In the genomic region with DNA sequence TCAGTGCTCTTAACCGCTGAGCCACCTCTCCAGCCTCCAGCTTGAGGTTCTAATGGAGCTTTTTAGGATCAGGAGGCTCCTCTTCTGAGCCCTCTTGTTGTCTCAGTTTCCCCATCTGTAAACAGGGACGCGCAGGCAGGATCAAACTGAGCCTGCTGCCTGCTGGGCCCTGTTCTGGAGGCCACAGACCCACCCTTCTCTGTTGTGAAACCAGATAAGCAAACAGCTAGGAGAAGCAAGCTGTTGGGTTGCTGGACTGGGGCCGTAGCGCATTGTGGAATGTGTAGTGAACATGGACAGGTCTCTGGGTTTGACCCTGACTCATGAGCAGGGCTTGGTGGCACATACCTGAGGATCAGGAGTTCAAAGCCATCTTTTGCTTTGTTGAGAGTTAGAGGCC, we compare ENCODE assay signal across 17 mouse cellular contexts. TPM values are rescaled to one million over a fixed set of nuclear protein-coding genes. Genes with fewer than 3 reads are reported as not detected.
DNase-seq lines count a peak whose midpoint lies in the region; ATAC-seq and TF ChIP-seq lines count a peak whose summit lies in the region.
"Had no signal": no experiment of that assay in that cellular context is flagged by ENCODE, and none has a peak within 500 bp of the region (broad histone marks: within the 10 kb centered on the region; RNA-seq: fewer than 3 reads in every experiment).

No protein-coding gene starts in this region.

- 73% methylated on average over 5 of the region's 5 CpGs for WGBS in heart, embryonic 10.5 days
- 69% methylated on average over 5 of the region's 5 CpGs for WGBS in lung, embryonic 14.5 days
- 45% methylated on average over 5 of the region's 5 CpGs for WGBS in liver, embryonic 11.5 days

- H3K36me3 ChIP-seq in heart, embryonic 10.5 days = peaks cover 22% of the 10 kb centered on the region
- H3K36me3 ChIP-seq in lung, embryonic 14.5 days (ENCODE audit: insufficient read depth) = peaks cover 17% of the 10 kb centered on the region; the same call in 1 of the 2 replicates
- H3K36me3 ChIP-seq in liver, embryonic 11.5 days (ENCODE audit: control insufficient read depth, insufficient read depth, low read length) = no peaks in the 10 kb centered on the region

- no peak for TF ChIP-seq CTCF in lung, embryonic 14.5 days (IDR thresholded peaks at IDR 0.05; ENCODE audit: low read depth)

- no peak for DNase-seq in heart, embryonic 10.5 days (ENCODE audit: low spot score)
- no peak for DNase-seq in heart, postnatal 4 days
- DNase-seq in lung, embryonic 14.5 days = no peak
- DNase-seq in lung, postnatal 10 days = no peak
- DNase-seq in liver, embryonic 11.5 days (ENCODE audit: low spot score) = no peak
- no peak for DNase-seq in left cerebral cortex, postnatal 14 days (ENCODE audit: low spot score in 2 of 2)
- DNase-seq in layer of hippocampus, postnatal 10 days (ENCODE audit: low spot score in 2 of 2) = no peak
- DNase-seq: cerebellum, adult 9-11 months; embryo, embryonic 11 days; kidney, adult 18-20 months; right cerebral cortex, adult 18-20 months; spleen, adult 18-20 months had no signal

- no peaks in the 10 kb centered on the region for H3K9me3 ChIP-seq in heart, embryonic 10.5 days
- H3K9me3 ChIP-seq in lung, embryonic 14.5 days (ENCODE audit: low read depth, low read length) = no peaks in the 10 kb centered on the region
- no peaks in the 10 kb centered on the region for H3K9me3 ChIP-seq in liver, embryonic 11.5 days (ENCODE audit: control insufficient read depth, low read length)
- H3K9me3 ChIP-seq: forebrain, embryonic 13.5 days; hindbrain, embryonic 13.5 days; midbrain, embryonic 15.5 days had no signal

- H3K9ac ChIP-seq in lung, embryonic 14.5 days = no peak overlapping the region
- H3K9ac ChIP-seq in liver, embryonic 11.5 days (ENCODE audit: low read depth, low read length) = peak overlapping the region; percentile 15; the same call in 1 of the 2 replicates
- H3K9ac ChIP-seq: forebrain, embryonic 13.5 days; hindbrain, embryonic 13.5 days; midbrain, embryonic 15.5 days had no signal

- H3K4me2 ChIP-seq in lung, embryonic 14.5 days = no peak overlapping the region
- H3K4me2 ChIP-seq in liver, embryonic 11.5 days = peak overlapping the region; percentile 19; the same call in 1 of the 2 replicates
- H3K4me2 ChIP-seq: forebrain, embryonic 13.5 days; hindbrain, embryonic 13.5 days; midbrain, embryonic 15.5 days had no signal

- no peak for ATAC-seq in lung, embryonic 14.5 days (ENCODE audit: insufficient read depth)
- peak; percentile 81 for ATAC-seq in liver, embryonic 11.5 days (replicated peaks; ENCODE audit: low FRiP score)
- ATAC-seq in megakaryocyte-erythroid progenitor cell, adult 5-6 weeks (replicated peaks; ENCODE audit: low FRiP score, low TSS enrichment, poor library complexity, severe bottlenecking) = peak; percentile 53
- ATAC-seq: activated CD4-positive, CD25-positive, alpha-beta regulatory T cell, adult 4 months; forebrain, embryonic 13.5 days; midbrain, embryonic 15.5 days had no signal

- peak overlapping the region; percentile 64; the same call in 1 of the 2 replicates for H3K27ac ChIP-seq in heart, embryonic 10.5 days
- H3K27ac ChIP-seq in lung, embryonic 14.5 days (ENCODE audit: low read depth) = 0 out of 2 replicates have a peak overlapping the region, but pooled peaks have one; percentile 21
- H3K27ac ChIP-seq in liver, embryonic 11.5 days (ENCODE audit: low read depth, low read length) = peak overlapping the region; percentile 9; the same call in 1 of the 2 replicates
- H3K27ac ChIP-seq: forebrain, embryonic 13.5 days; hindbrain, embryonic 13.5 days; midbrain, embryonic 15.5 days had no signal

- peaks cover 82% of the 10 kb centered on the region for H3K4me1 ChIP-seq in heart, embryonic 10.5 days
- H3K4me1 ChIP-seq in lung, embryonic 14.5 days (ENCODE audit: insufficient read depth) = peaks cover 21% of the 10 kb centered on the region
- peaks cover 43% of the 10 kb centered on the region for H3K4me1 ChIP-seq in liver, embryonic 11.5 days (replicated peaks; ENCODE audit: control insufficient read depth, insufficient read depth, low read length)

- no peaks in the 10 kb centered on the region for H3K27me3 ChIP-seq in heart, embryonic 10.5 days (ENCODE audit: insufficient read depth, poor library complexity, severe bottlenecking)
- H3K27me3 ChIP-seq in lung, embryonic 14.5 days (ENCODE audit: insufficient read depth, low read length) = no peaks in the 10 kb centered on the region
- H3K27me3 ChIP-seq in liver, embryonic 11.5 days (replicated peaks; ENCODE audit: control insufficient read depth, insufficient read depth, low read length) = no peaks in the 10 kb centered on the region
- H3K27me3 ChIP-seq: hindbrain, embryonic 13.5 days; midbrain, embryonic 15.5 days had no signal

- no peak overlapping the region for H3K4me3 ChIP-seq in heart, embryonic 10.5 days
- no peak overlapping the region for H3K4me3 ChIP-seq in lung, embryonic 14.5 days (ENCODE audit: low read depth, low read length)
- H3K4me3 ChIP-seq in liver, embryonic 11.5 days (ENCODE audit: low read depth, low read length) = no peak overlapping the region
- H3K4me3 ChIP-seq: forebrain, embryonic 13.5 days; hindbrain, embryonic 13.5 days; midbrain, embryonic 15.5 days had no signal

- intact Hi-C loops in left cerebral cortex, postnatal 14 days (cut with DNase I) = no loop called here

RNA-seq across cellular contexts. Expression of a gene that starts 28.7 kb away (rescaled TPM):
- 47.1 and 55.5 TPM in 2 replicates for polyA plus RNA-seq in heart, embryonic 10.5 days (2016; fragmentation: Nextera tagmentation; extraction: Ambion mirVana)
- 10 to 100 TPM; 45.4 to 46.0 TPM for total RNA-seq in heart, postnatal 4 days (2021)
- 41.2 and 46.5 TPM in 2 replicates for polyA plus RNA-seq in lung, embryonic 14.5 days (2014; fragmentation: Nextera tagmentation; extraction: Ambion mirVana)
- 11.1 and 11.9 TPM in 2 replicates for polyA plus RNA-seq in liver, embryonic 11.5 days (2014; fragmentation: Nextera tagmentation; extraction: Ambion mirVana)
- 9.0 and 16.3 TPM in 2 replicates for total RNA-seq in megakaryocyte-erythroid progenitor cell, adult 5-6 weeks (2014; fragmentation: Nextera tagmentation)
- 13.8 TPM in 2 replicates for total RNA-seq in megakaryocyte-erythroid progenitor cell, adult 5-6 weeks (2017)
- 10 to 100 TPM; 20.0 to 21.0 TPM for total RNA-seq in left cerebral cortex, postnatal 14 days (2021)
- total RNA-seq in layer of hippocampus, postnatal 10 days (2021) = 10 to 100 TPM; 22.6 to 26.3 TPM

RNA-seq across cellular contexts. Expression of a gene that starts 56.7 kb away (rescaled TPM):
- 121 and 170 TPM in 2 replicates for polyA plus RNA-seq in heart, embryonic 10.5 days (2016; fragmentation: Nextera tagmentation; extraction: Ambion mirVana)
- 100 to 1,000 TPM; 151 to 169 TPM for total RNA-seq in heart, postnatal 4 days (2021)
- polyA plus RNA-seq in lung, embryonic 14.5 days (2014; fragmentation: Nextera tagmentation; extraction: Ambion mirVana) = 235 and 256 TPM in 2 replicates
- polyA plus RNA-seq in liver, embryonic 11.5 days (2014; fragmentation: Nextera tagmentation; extraction: Ambion mirVana) = 276 and 295 TPM in 2 replicates
- 3,260 and 3,361 TPM in 2 replicates for total RNA-seq in megakaryocyte-erythroid progenitor cell, adult 5-6 weeks (2014; fragmentation: Nextera tagmentation)
- 3,030 and 3,103 TPM in 2 replicates for total RNA-seq in megakaryocyte-erythroid progenitor cell, adult 5-6 weeks (2017)
- 100 to 1,000 TPM; 117 to 120 TPM for total RNA-seq in left cerebral cortex, postnatal 14 days (2021)
- 100 to 1,000 TPM; 155 to 179 TPM for total RNA-seq in layer of hippocampus, postnatal 10 days (2021)

RNA-seq across cellular contexts. Expression of a gene that starts 56.8 kb away (rescaled TPM):
- 7.6 and 8.6 TPM in 2 replicates for polyA plus RNA-seq in heart, embryonic 10.5 days (2016; fragmentation: Nextera tagmentation; extraction: Ambion mirVana)
- total RNA-seq in heart, postnatal 4 days (2021) = 10 to 100 TPM; 12.9 to 13.4 TPM
- 6.4 and 6.6 TPM in 2 replicates for polyA plus RNA-seq in lung, embryonic 14.5 days (2014; fragmentation: Nextera tagmentation; extraction: Ambion mirVana)
- 6.1 and 6.7 TPM in 2 replicates for polyA plus RNA-seq in liver, embryonic 11.5 days (2014; fragmentation: Nextera tagmentation; extraction: Ambion mirVana)
- 5.1 and 12.6 TPM in 2 replicates for total RNA-seq in megakaryocyte-erythroid progenitor cell, adult 5-6 weeks (2014; fragmentation: Nextera tagmentation)
- 6.3 and 7.9 TPM in 2 replicates for total RNA-seq in megakaryocyte-erythroid progenitor cell, adult 5-6 weeks (2017)
- 10 to 100 TPM; 31.1 to 40.6 TPM for total RNA-seq in left cerebral cortex, postnatal 14 days (2021)
- total RNA-seq in layer of hippocampus, postnatal 10 days (2021) = 10 to 100 TPM; 36.5 to 40.4 TPM

RNA-seq across cellular contexts. Expression of a gene that starts 57.6 kb away (rescaled TPM):
- 19.1 and 21.6 TPM in 2 replicates for polyA plus RNA-seq in heart, embryonic 10.5 days (2016; fragmentation: Nextera tagmentation; extraction: Ambion mirVana)
- total RNA-seq in heart, postnatal 4 days (2021) = 10 to 100 TPM; 34.8 to 39.6 TPM
- polyA plus RNA-seq in lung, embryonic 14.5 days (2014; fragmentation: Nextera tagmentation; extraction: Ambion mirVana) = 20.7 and 22.2 TPM in 2 replicates
- 11.8 and 12.0 TPM in 2 replicates for polyA plus RNA-seq in liver, embryonic 11.5 days (2014; fragmentation: Nextera tagmentation; extraction: Ambion mirVana)
- total RNA-seq in megakaryocyte-erythroid progenitor cell, adult 5-6 weeks (2014; fragmentation: Nextera tagmentation) = 30.2 and 47.7 TPM in 2 replicates
- total RNA-seq in megakaryocyte-erythroid progenitor cell, adult 5-6 weeks (2017) = 6.5 and 10.4 TPM in 2 replicates
- total RNA-seq in left cerebral cortex, postnatal 14 days (2021) = 1,000 to 10,000 TPM; 1,032 to 1,038 TPM
- total RNA-seq in layer of hippocampus, postnatal 10 days (2021) = 100 to 1,000 TPM; 525 to 547 TPM

Comparison
In these comparisons a context has a peak if more than half of its experiments do, and no peak if none do; other contexts are left out.
1. H3K27ac ChIP-seq: peak in every context shown above with its lines; median percentile 64 in heart, embryonic 10.5 days; 21 in lung, embryonic 14.5 days; 9 in liver, embryonic 11.5 days.
2. RNA of a gene that starts 56.7 kb away (total RNA-seq): 3,030 to 3,361 TPM in megakaryocyte-erythroid progenitor cell, adult 5-6 weeks; 155 to 179 TPM in layer of hippocampus, postnatal 10 days, 151 to 169 TPM in heart, postnatal 4 days and 117 to 120 TPM in left cerebral cortex, postnatal 14 days; every median in the first group is over 10 times any median in the second.